Mouse (Mus musculus) MEL (cell line): ENCODE results near the gene Sar1a. TPM values are rescaled to one million over a fixed set of nuclear protein-coding genes. Genes with fewer than 3 reads are reported as not detected.
A peak's percentile ranks its signal among the peaks of the same experiment; 100 is the strongest.

Experiments
- DNase-seq: peaks from one replicate; pipeline ENCODE4 v3.0.0; 2011; ENCODE audit warnings: low read depth, low spot score
- H3K27ac ChIP-seq: 2 replicates; pipeline ENCODE4 v1.5.1; 2012; ENCODE audit warnings: low read depth, mild to moderate bottlenecking, control low read depth, low read length, moderate library complexity; ENCODE audit not compliant: control insufficient read depth
- H3K27me3 ChIP-seq, 2 experiments: fragments of 150-350 bp in 1 of 2; sonication (generic) in 1 of 2; 2 replicates each; pipeline ENCODE4 v1.6.1; 2012; ENCODE audit warnings: low read length in 2 of 2, mild to moderate bottlenecking in 2 of 2, improper control_type of control experiment in 1 of 2, moderate library complexity in 1 of 2; ENCODE audit not compliant: insufficient read depth in 2 of 2, control insufficient read depth in 1 of 2
- H3K36me3 ChIP-seq, 2 experiments: 2 replicates each; pipeline ENCODE4 v1.6.1; 2012 to 2014; ENCODE audit warnings: low read length in 2 of 2, improper control_type of control experiment in 1 of 2, inconsistent platforms in 1 of 2, mild to moderate bottlenecking in 1 of 2; ENCODE audit not compliant: insufficient read depth in 2 of 2, control insufficient read depth in 1 of 2
- H3K4me1 ChIP-seq, 2 experiments: fragments of 150-350 bp in 1 of 2; sonication (generic) in 1 of 2; 2 replicates each; pipeline ENCODE4 v1.6.1; 2012; ENCODE audit warnings: low read length in 2 of 2, improper control_type of control experiment in 1 of 2, mild to moderate bottlenecking in 1 of 2; ENCODE audit not compliant: insufficient read depth in 2 of 2, control insufficient read depth in 1 of 2
- H3K4me3 ChIP-seq, 2 experiments: fragments of 150-350 bp in 1 of 2; sonication (generic) in 1 of 2; 2 replicates each; pipeline ENCODE4 v1.5.1; 2012; ENCODE audit warnings: low read depth in 2 of 2, low read length in 2 of 2, mild to moderate bottlenecking in 2 of 2, moderate library complexity in 2 of 2, control low read depth in 1 of 2, improper control_type of control experiment in 1 of 2; ENCODE audit not compliant: control insufficient read depth in 1 of 2, insufficient read depth in 1 of 2
- H3K79me2 ChIP-seq: 2 replicates; pipeline ENCODE4 v1.6.1; 2012; ENCODE audit warnings: mild to moderate bottlenecking, low read length, moderate library complexity; ENCODE audit not compliant: control insufficient read depth, poor library complexity, insufficient read depth
- H3K9ac ChIP-seq: 2 replicates; pipeline ENCODE4 v1.6.1; 2012; ENCODE audit warnings: low read depth, mild to moderate bottlenecking, control low read depth, low read length, moderate library complexity; ENCODE audit not compliant: control insufficient read depth, poor library complexity, severe bottlenecking
- H3K9me3 ChIP-seq: fragments of 150-350 bp; sonication (generic); replicated peaks from 2 replicates; pipeline ENCODE4 v1.6.1; 2012; ENCODE audit warnings: mild to moderate bottlenecking, low read length, improper control_type of control experiment, moderate library complexity; ENCODE audit not compliant: insufficient read depth
- CHD1 ChIP-seq: IDR thresholded peaks from 2 replicates; pipeline ENCODE4 v1.6.1; 2012; ENCODE audit warnings: low read depth, mild to moderate bottlenecking, inconsistent platforms, low read length, improper control_type of control experiment
- CHD2 ChIP-seq: IDR thresholded peaks from 2 replicates; pipeline ENCODE4 v1.6.1; 2011; ENCODE audit warnings: low read length, improper control_type of control experiment
- CTCF ChIP-seq, 3 experiments: IDR thresholded peaks in 2 of 3; conservative IDR thresholded peaks in 1 of 3; 2 replicates each; pipeline ENCODE4 v1.5.1; 2011 to 2012; ENCODE audit warnings: low read length in 3 of 3, low read depth in 2 of 3, mild to moderate bottlenecking in 2 of 3, improper control_type of control experiment in 1 of 3, inconsistent platforms in 1 of 3, mixed read lengths in 1 of 3, moderate library complexity in 1 of 3; ENCODE audit not compliant: control insufficient read depth in 1 of 3, insufficient read depth in 1 of 3, poor library complexity in 1 of 3, severe bottlenecking in 1 of 3
- E2F4 ChIP-seq: IDR thresholded peaks from 2 replicates; pipeline ENCODE4 v1.6.1; 2011; ENCODE audit warnings: low read depth, low read length, improper control_type of control experiment, borderline replicate concordance
- ELF1 ChIP-seq: IDR thresholded peaks from 2 replicates; pipeline ENCODE4 v1.6.1; 2014; ENCODE audit warnings: low read depth, mild to moderate bottlenecking, inconsistent platforms, low read length, improper control_type of control experiment, moderate library complexity
- EP300 ChIP-seq, 2 experiments: IDR thresholded peaks; 2 replicates each; pipeline ENCODE4 v1.6.1; 2011; ENCODE audit warnings: improper control_type of control experiment in 2 of 2, low read length in 2 of 2, low read depth in 1 of 2, mild to moderate bottlenecking in 1 of 2
- ETS1 ChIP-seq: IDR thresholded peaks from 2 replicates; pipeline ENCODE4 v1.6.1; 2012; ENCODE audit warnings: low read depth, mild to moderate bottlenecking, inconsistent platforms, low read length, improper control_type of control experiment, moderate library complexity
- GABPA ChIP-seq: IDR thresholded peaks from 2 replicates; pipeline ENCODE4 v1.6.1; 2012; ENCODE audit warnings: low read depth, mild to moderate bottlenecking, inconsistent platforms, low read length, improper control_type of control experiment, moderate library complexity
- MAFK ChIP-seq: IDR thresholded peaks from 2 replicates; pipeline ENCODE4 v1.6.1; 2011; ENCODE audit warnings: low read depth, mild to moderate bottlenecking, low read length, improper control_type of control experiment, borderline replicate concordance
- MAZ ChIP-seq: IDR thresholded peaks from 2 replicates; pipeline ENCODE4 v1.6.1; 2012; ENCODE audit warnings: low read depth, mild to moderate bottlenecking, inconsistent platforms, low read length, improper control_type of control experiment
- MYC ChIP-seq: IDR thresholded peaks from 2 replicates; pipeline ENCODE4 v1.6.1; 2011; ENCODE audit warnings: low read depth, mild to moderate bottlenecking, low read length, improper control_type of control experiment, moderate library complexity
- POLR2AphosphoS2 ChIP-seq: IDR thresholded peaks from 2 replicates; pipeline ENCODE4 v1.6.1; 2011; ENCODE audit warnings: low read length, improper control_type of control experiment
- POLR2AphosphoS5 ChIP-seq: IDR thresholded peaks from 2 replicates; pipeline ENCODE4 v1.6.1; 2012; ENCODE audit warnings: low read depth, borderline replicate concordance, mild to moderate bottlenecking, inconsistent platforms, low read length, moderate library complexity, mixed read lengths
- SIN3A ChIP-seq: IDR thresholded peaks from 2 replicates; pipeline ENCODE4 v1.6.1; 2012; ENCODE audit warnings: low read length, improper control_type of control experiment, inconsistent platforms
- TBP ChIP-seq: IDR thresholded peaks from 2 replicates; pipeline ENCODE4 v1.8.0; 2011; ENCODE audit warnings: low read depth, low read length, improper control_type of control experiment
- TCF12 ChIP-seq: IDR thresholded peaks from 2 replicates; pipeline ENCODE4 v1.6.1; 2014; ENCODE audit warnings: low read depth, mild to moderate bottlenecking, inconsistent platforms, low read length, improper control_type of control experiment, moderate library complexity
- UBTF ChIP-seq: IDR thresholded peaks from 2 replicates; pipeline ENCODE4 v1.6.1; 2012; ENCODE audit warnings: low read depth, mild to moderate bottlenecking, inconsistent platforms, low read length, improper control_type of control experiment, moderate library complexity, borderline replicate concordance; ENCODE audit not compliant: insufficient read depth
- USF1 ChIP-seq: IDR thresholded peaks from 2 replicates; pipeline ENCODE4 v1.6.1; 2014; ENCODE audit warnings: low read depth, mild to moderate bottlenecking, inconsistent platforms, low read length, improper control_type of control experiment, moderate library complexity
- USF2 ChIP-seq, 2 experiments: IDR thresholded peaks; 2 replicates each; pipeline ENCODE4 v1.6.1; 2011 to 2012; ENCODE audit warnings: improper control_type of control experiment in 2 of 2, low read length in 2 of 2, borderline replicate concordance in 1 of 2, inconsistent platforms in 1 of 2, low read depth in 1 of 2, mild to moderate bottlenecking in 1 of 2; ENCODE audit not compliant: insufficient read depth in 1 of 2
- polyA plus RNA-seq, 2 experiments: library from polyadenylated mRNA; stranded (reverse) in 1 of 2; unstranded in 1 of 2; fragments of >175 nt in 1 of 2; fragments of >200 nt in 1 of 2; gene quantifications; 2 replicates each; pipeline versions ENCODE4 v1.2.1 to v1.2.4; 2012; ENCODE audit warnings: low replicate concordance in 2 of 2, low read depth in 1 of 2; ENCODE audit not compliant: insufficient read length in 2 of 2, insufficient read depth in 1 of 2, missing spikeins in 1 of 2
- total RNA-seq: library from RNA; depleted of rRNA; stranded (reverse); fragments of 300-350 nt; gene quantifications from 2 replicates; pipeline ENCODE4 v1.2.3, GENCODE M21; 2012

Gene Sar1a
- total and polyA plus RNA-seq, 3 experiments = 133 to 135 TPM; not detected in 1

DNA sequence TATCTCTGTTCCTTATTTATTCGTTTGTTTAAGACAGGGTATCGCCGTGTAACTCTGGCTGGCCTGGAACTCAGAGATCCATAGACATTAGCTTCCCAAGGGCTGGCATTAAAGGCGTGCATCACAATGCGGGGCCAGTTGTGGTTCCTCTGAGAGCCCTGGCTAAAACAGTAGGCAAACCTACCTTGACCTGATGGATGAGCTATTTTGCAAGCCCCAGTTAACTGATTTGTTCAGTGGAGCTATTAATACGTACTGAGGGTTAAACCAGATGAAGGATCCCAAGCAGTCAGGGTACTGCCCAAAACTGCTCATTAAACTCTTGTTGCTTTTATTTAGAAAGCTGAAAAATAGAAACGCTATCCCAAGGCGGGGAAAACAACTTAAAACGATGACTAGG lies 554 bp upstream of the Sar1a start:
- peaks cover 6 to 11% of the 10 kb centered on the region in 2 experiments for H3K4me1 ChIP-seq
- H3K79me2 ChIP-seq = peaks cover 34% of the 10 kb centered on the region
- DNase-seq = no peak
- peak overlapping the region; percentile 72 for H3K27ac ChIP-seq
- H3K36me3 ChIP-seq = peaks cover 7 to 27% of the 10 kb centered on the region in 2 experiments
- TF ChIP-seq CHD1 (0 out of 2 replicates have a peak, but pooled peaks have one; percentile 48), UBTF (no peak)
- H3K9me3 ChIP-seq = no peaks in the 10 kb centered on the region
- peak overlapping the region; percentile 84 for H3K9ac ChIP-seq
- no peaks in the 10 kb centered on the region for H3K27me3 ChIP-seq
- peak overlapping the region; percentile 74 to 85 for H3K4me3 ChIP-seq

DNA sequence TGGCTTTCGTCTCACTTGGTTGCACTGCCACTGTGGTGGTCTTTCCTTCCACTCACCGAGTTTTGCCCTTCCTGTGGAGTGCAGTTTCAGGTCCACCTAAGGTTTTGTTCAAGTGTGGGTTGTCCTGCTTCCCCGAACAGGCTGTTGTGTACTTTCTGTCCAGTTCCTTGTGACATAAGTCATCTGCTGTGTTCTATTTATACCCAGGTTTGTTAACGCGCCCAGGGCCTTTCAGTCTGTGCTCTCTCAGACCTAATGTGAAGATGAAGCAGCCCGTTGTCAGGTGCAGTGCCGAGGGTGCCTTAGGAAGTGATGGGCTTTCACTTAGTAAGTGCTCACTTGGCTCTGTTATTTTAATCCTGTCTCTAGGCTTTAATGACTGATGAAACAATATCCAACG lies 9.3 kb downstream of the Sar1a start:
- H3K27me3 ChIP-seq = no peaks in the 10 kb centered on the region
- no peaks in the 10 kb centered on the region for H3K4me1 ChIP-seq
- TF ChIP-seq POLR2AphosphoS5 (no peak), POLR2AphosphoS2 (no peak), CHD2 (no peak), EP300 (IDR thresholded peaks at IDR 0.05; ENCODE audit: low read depth in 1 of 2, low read length in 2 of 2) (no peak), E2F4 (no peak), ETS1 (no peak), MAZ (no peak), USF1 (no peak), TBP (no peak), TCF12 (no peak), MAFK (no peak), GABPA (no peak), CTCF (IDR thresholded peaks at IDR 0.05 in 2 of 3, conservative IDR thresholded peaks at IDR 0.05 in 1 of 3; ENCODE audit: control insufficient read depth in 1 of 3, insufficient read depth in 1 of 3, low read depth in 2 of 3, low read length in 3 of 3, poor library complexity in 1 of 3, severe bottlenecking in 1 of 3) (no peak), CHD1 (no peak), USF2 (IDR thresholded peaks at IDR 0.05; ENCODE audit: borderline replicate concordance in 1 of 2, insufficient read depth in 1 of 2, low read depth in 1 of 2, low read length in 2 of 2) (no peak), MYC (no peak), ELF1 (no peak), UBTF (no peak), SIN3A (no peak)
- H3K27ac ChIP-seq = no peak overlapping the region
- DNase-seq = no peak
- H3K9me3 ChIP-seq = no peaks in the 10 kb centered on the region
- H3K36me3 ChIP-seq = peaks cover 0 to 33% of the 10 kb centered on the region in 2 experiments; a peak in 2 of 4 replicates
- no peaks in the 10 kb centered on the region for H3K79me2 ChIP-seq
- H3K9ac ChIP-seq = no peak overlapping the region
- no peak overlapping the region for H3K4me3 ChIP-seq
